24 mouse cellular contexts compared by ENCODE assay signal in the genomic region with DNA sequence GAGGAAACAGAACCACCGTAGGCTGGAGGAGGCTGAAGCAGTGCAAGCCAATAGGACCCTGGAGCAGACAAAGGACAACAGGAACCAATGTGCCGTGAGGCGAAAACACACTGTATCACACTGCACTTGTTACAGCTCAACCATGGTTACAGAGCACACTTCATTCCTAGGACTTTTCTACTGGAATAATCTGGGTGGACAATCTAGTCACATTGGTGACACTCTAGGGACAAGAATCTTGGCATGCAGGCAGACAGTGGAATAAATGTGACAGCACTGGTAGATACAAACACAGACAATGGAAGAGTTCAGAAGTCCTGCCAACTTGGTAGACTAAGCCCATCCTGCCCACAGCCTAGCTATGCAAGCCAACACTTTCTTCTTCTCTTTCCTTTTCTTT. TPM values are rescaled to one million over a fixed set of nuclear protein-coding genes. Genes with fewer than 3 reads are reported as not detected.
A peak's percentile ranks its signal among the peaks of the same experiment; 100 is the strongest.
DNase-seq lines count a peak whose midpoint lies in the region; ATAC-seq and TF ChIP-seq lines count a peak whose summit lies in the region.
"Had no signal": no experiment of that assay in that cellular context is flagged by ENCODE, and none has a peak within 500 bp of the region (broad histone marks: within the 10 kb centered on the region; RNA-seq: fewer than 3 reads in every experiment).

No protein-coding gene starts in this region.

- WGBS in hindbrain, postnatal 0 days = 85% methylated on average over 3 of the region's 3 CpGs
- WGBS in hindbrain, embryonic 13.5 days = 93% methylated on average over 3 of the region's 3 CpGs
- 88% methylated on average over 3 of the region's 3 CpGs for WGBS in midbrain, postnatal 0 days
- WGBS in midbrain, embryonic 15.5 days = 97% methylated on average over 3 of the region's 3 CpGs

- TF ChIP-seq CTCF in hindbrain, postnatal 0 days (IDR thresholded peaks at IDR 0.05; ENCODE audit: low read depth) = no peak
- no peak for TF ChIP-seq CTCF in midbrain, postnatal 0 days (IDR thresholded peaks at IDR 0.05)

- no peak overlapping the region for H3K4me3 ChIP-seq in hindbrain, postnatal 0 days (ENCODE audit: low read length)
- H3K4me3 ChIP-seq in hindbrain, embryonic 13.5 days = no peak overlapping the region
- H3K4me3 ChIP-seq in midbrain, postnatal 0 days (ENCODE audit: low read depth, low read length) = no peak overlapping the region
- no peak overlapping the region for H3K4me3 ChIP-seq in midbrain, embryonic 15.5 days
- H3K4me3 ChIP-seq: embryonic facial prominence, embryonic 10.5 days; embryonic facial prominence, embryonic 12.5 days; forebrain, embryonic 13.5 days; forebrain, embryonic 15.5 days had no signal

- no peak overlapping the region for H3K9ac ChIP-seq in hindbrain, postnatal 0 days (replicated peaks; ENCODE audit: low read length)
- no peak overlapping the region for H3K9ac ChIP-seq in hindbrain, embryonic 13.5 days
- H3K9ac ChIP-seq in midbrain, postnatal 0 days (replicated peaks; ENCODE audit: low read length, poor library complexity, severe bottlenecking) = no peak overlapping the region
- H3K9ac ChIP-seq in midbrain, embryonic 15.5 days = no peak overlapping the region
- H3K9ac ChIP-seq: embryonic facial prominence, embryonic 12.5 days; forebrain, embryonic 13.5 days; forebrain, embryonic 15.5 days; forebrain, postnatal 0 days had no signal

- no peak for ATAC-seq in cerebellum, adult (ENCODE audit: insufficient number of reproducible peaks, low FRiP score, low TSS enrichment)
- ATAC-seq in hindbrain, postnatal 0 days = peak; percentile 46
- no peak for ATAC-seq in hindbrain, embryonic 13.5 days (ENCODE audit: low FRiP score)
- no peak for ATAC-seq in midbrain, postnatal 0 days (ENCODE audit: low FRiP score)
- no peak for ATAC-seq in midbrain, embryonic 15.5 days (replicated peaks)
- ATAC-seq: CD4-positive, CD25-positive, alpha-beta regulatory T cell, adult 4 months; forebrain, embryonic 13.5 days; forebrain, embryonic 15.5 days; forebrain, postnatal 0 days had no signal

- peaks cover 23% of the 10 kb centered on the region for H3K36me3 ChIP-seq in hindbrain, postnatal 0 days (ENCODE audit: insufficient read depth, low read length)
- H3K36me3 ChIP-seq in hindbrain, embryonic 13.5 days = peaks cover 32% of the 10 kb centered on the region
- H3K36me3 ChIP-seq in midbrain, postnatal 0 days (ENCODE audit: insufficient read depth, low read length) = peaks cover 18% of the 10 kb centered on the region; the same call in 1 of the 2 replicates
- 0 out of 2 replicates have a peak, but pooled peaks cover 7% of the 10 kb centered on the region for H3K36me3 ChIP-seq in midbrain, embryonic 15.5 days (replicated peaks)

- H3K27me3 ChIP-seq in hindbrain, postnatal 0 days (ENCODE audit: insufficient read depth, low read length) = no peaks in the 10 kb centered on the region
- no peaks in the 10 kb centered on the region for H3K27me3 ChIP-seq in hindbrain, embryonic 13.5 days
- no peaks in the 10 kb centered on the region for H3K27me3 ChIP-seq in midbrain, postnatal 0 days (ENCODE audit: insufficient read depth, low read length)
- no peaks in the 10 kb centered on the region for H3K27me3 ChIP-seq in midbrain, embryonic 15.5 days (replicated peaks)
- H3K27me3 ChIP-seq: CH12.LX; embryonic facial prominence, embryonic 12.5 days; forebrain, embryonic 13.5 days; forebrain, embryonic 15.5 days had no signal

- H3K4me1 ChIP-seq in hindbrain, postnatal 0 days (ENCODE audit: insufficient read depth, low read length) = no peaks in the 10 kb centered on the region
- 0 out of 2 replicates have a peak, but pooled peaks cover 3% of the 10 kb centered on the region for H3K4me1 ChIP-seq in hindbrain, embryonic 13.5 days (replicated peaks)
- H3K4me1 ChIP-seq in midbrain, postnatal 0 days (ENCODE audit: insufficient read depth, low read length) = no peaks in the 10 kb centered on the region
- H3K4me1 ChIP-seq in midbrain, embryonic 15.5 days = no peaks in the 10 kb centered on the region
- H3K4me1 ChIP-seq: embryonic facial prominence, embryonic 10.5 days; embryonic facial prominence, embryonic 12.5 days; forebrain, embryonic 13.5 days; forebrain, embryonic 15.5 days had no signal

- H3K4me2 ChIP-seq in hindbrain, postnatal 0 days (ENCODE audit: low read depth, low read length) = no peak overlapping the region
- no peak overlapping the region for H3K4me2 ChIP-seq in hindbrain, embryonic 13.5 days
- H3K4me2 ChIP-seq in midbrain, postnatal 0 days (ENCODE audit: low read depth, low read length, poor library complexity, severe bottlenecking) = no peak overlapping the region
- H3K4me2 ChIP-seq in midbrain, embryonic 15.5 days = no peak overlapping the region
- H3K4me2 ChIP-seq: embryonic facial prominence, embryonic 12.5 days; forebrain, embryonic 13.5 days; forebrain, embryonic 15.5 days had no signal

- no peak overlapping the region for H3K27ac ChIP-seq in hindbrain, postnatal 0 days
- H3K27ac ChIP-seq in hindbrain, embryonic 13.5 days = no peak overlapping the region
- H3K27ac ChIP-seq in midbrain, postnatal 0 days (ENCODE audit: low read depth, low read length) = no peak overlapping the region
- H3K27ac ChIP-seq in midbrain, embryonic 15.5 days = no peak overlapping the region
- H3K27ac ChIP-seq: embryonic facial prominence, embryonic 10.5 days; embryonic facial prominence, embryonic 12.5 days; forebrain, embryonic 13.5 days; forebrain, embryonic 15.5 days had no signal

- peak; percentile 36 to 65 for DNase-seq in cerebellum, postnatal 10 days
- peak; percentile 61 for DNase-seq in hindbrain, postnatal 0 days (ENCODE audit: low spot score)
- peak; percentile 68 for DNase-seq in midbrain, postnatal 0 days (ENCODE audit: low spot score)
- DNase-seq in testis, postnatal 14 days (ENCODE audit: low spot score) = no peak
- DNase-seq: adrenal gland, adult 8-10 months; adrenal gland, postnatal 14 days; adrenal gland, postnatal 36 days; B cell, adult 2 months; cerebellum, adult 11 months; cerebellum, adult 18-20 months; cerebellum, adult 8-10 months; cerebellum, adult 9-11 months; cerebellum, postnatal 25 days; forebrain, postnatal 0 days had no signal

- no peaks in the 10 kb centered on the region for H3K9me3 ChIP-seq in hindbrain, postnatal 0 days (ENCODE audit: low read length)
- H3K9me3 ChIP-seq in hindbrain, embryonic 13.5 days = no peaks in the 10 kb centered on the region
- no peaks in the 10 kb centered on the region for H3K9me3 ChIP-seq in midbrain, postnatal 0 days (ENCODE audit: low read length)
- no peaks in the 10 kb centered on the region for H3K9me3 ChIP-seq in midbrain, embryonic 15.5 days
- H3K9me3 ChIP-seq: embryonic facial prominence, embryonic 10.5 days; forebrain, embryonic 13.5 days; forebrain, embryonic 15.5 days; G1E had no signal

RNA-seq across cellular contexts. Expression of a gene that starts 54.3 kb away (rescaled TPM):
- 18.6 and 26.0 TPM in 2 replicates for total RNA-seq in hindbrain, postnatal 0 days (2014; rRNA removed)
- polyA plus RNA-seq in hindbrain, postnatal 0 days (2015; fragmentation: Nextera tagmentation; extraction: Ambion mirVana) = 31.2 and 33.0 TPM in 2 replicates
- polyA plus RNA-seq in hindbrain, embryonic 13.5 days (2015; fragmentation: Nextera tagmentation; extraction: Ambion mirVana) = 39.2 and 40.6 TPM in 2 replicates
- total RNA-seq in midbrain, postnatal 0 days (2014; rRNA removed) = 13.7 and 22.7 TPM in 2 replicates
- polyA plus RNA-seq in midbrain, postnatal 0 days (2015; fragmentation: Nextera tagmentation; extraction: Ambion mirVana) = 19.5 and 27.7 TPM in 2 replicates
- 25.9 and 27.1 TPM in 2 replicates for polyA plus RNA-seq in midbrain, embryonic 15.5 days (2015; fragmentation: Nextera tagmentation; extraction: Ambion mirVana)
